In the genomic region with DNA sequence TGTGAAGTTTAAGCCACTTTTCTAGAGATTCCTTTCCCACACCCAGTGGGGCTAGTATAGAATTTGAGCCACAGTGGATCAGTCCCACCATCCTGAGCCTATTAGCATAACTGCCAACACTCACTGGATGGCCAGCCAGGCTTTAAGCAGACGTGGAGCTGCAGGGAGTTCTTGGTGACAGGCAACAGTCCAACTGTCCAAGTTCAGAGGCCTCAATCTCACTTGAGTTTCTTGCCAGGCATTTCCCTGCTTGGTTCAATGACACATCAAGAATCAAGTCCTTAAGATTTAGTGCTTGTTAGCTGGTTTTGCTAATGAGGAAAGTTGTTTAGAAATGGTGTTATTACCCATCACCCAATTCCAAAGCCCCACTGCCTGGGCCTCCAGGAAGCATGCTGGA, we compare ENCODE assay signal across 18 mouse cellular contexts.
"Had no signal": no experiment of that assay in that cellular context is flagged by ENCODE, and none has a peak within 500 bp of the region (broad histone marks: within the 10 kb centered on the region; RNA-seq: fewer than 3 reads in every experiment).

No protein-coding gene starts in this region.

- H3K4me3 ChIP-seq: layer of hippocampus, adult 2 months; left cerebral cortex, adult 2 months; limb, embryonic 12.5 days; limb, embryonic 15.5 days; liver, embryonic 13.5 days; lung, embryonic 15.5 days; midbrain, embryonic 13.5 days had no signal

- H3K36me3 ChIP-seq: liver, embryonic 13.5 days had no signal

- H3K4me2 ChIP-seq: limb, embryonic 12.5 days; limb, embryonic 15.5 days; liver, embryonic 13.5 days; lung, embryonic 15.5 days; midbrain, embryonic 13.5 days had no signal

- H3K4me1 ChIP-seq: limb, embryonic 12.5 days; liver, embryonic 13.5 days; midbrain, embryonic 13.5 days had no signal

- H3K9ac ChIP-seq: limb, embryonic 12.5 days; limb, embryonic 15.5 days; liver, embryonic 13.5 days; lung, embryonic 15.5 days; midbrain, embryonic 13.5 days had no signal

- ATAC-seq: intestine, postnatal 0 days; midbrain, embryonic 13.5 days; midbrain, embryonic 16.5 days had no signal

- H3K9me3 ChIP-seq: limb, embryonic 12.5 days; limb, embryonic 15.5 days; liver, embryonic 13.5 days; lung, embryonic 15.5 days; midbrain, embryonic 13.5 days had no signal

- DNase-seq: kidney, adult 2 months; kidney, postnatal 25 days; layer of hippocampus, adult 9-11 months; liver, embryonic 13.5 days; thymus, adult 18-20 months; thymus, postnatal 14 days; thymus, postnatal 4 days had no signal

- H3K27me3 ChIP-seq: limb, embryonic 12.5 days; limb, embryonic 15.5 days; liver, embryonic 13.5 days; lung, embryonic 15.5 days; midbrain, embryonic 13.5 days had no signal

- H3K27ac ChIP-seq: kidney, postnatal 0 days; layer of hippocampus, adult 2 months; left cerebral cortex, adult 2 months; limb, embryonic 12.5 days; limb, embryonic 15.5 days; liver, embryonic 13.5 days; lung, embryonic 15.5 days; macrophage; midbrain, embryonic 13.5 days; stomach, postnatal 0 days had no signal
